Mouse (Mus musculus): Measurements from ENCODE around the gene Wnk2. TPM values are rescaled to one million over a fixed set of nuclear protein-coding genes. Genes with fewer than 3 reads are reported as not detected.

The Wnk2 gene
- polyA plus RNA-seq, 1 experiment from 2014 or later: 1.4 TPM

DNA sequence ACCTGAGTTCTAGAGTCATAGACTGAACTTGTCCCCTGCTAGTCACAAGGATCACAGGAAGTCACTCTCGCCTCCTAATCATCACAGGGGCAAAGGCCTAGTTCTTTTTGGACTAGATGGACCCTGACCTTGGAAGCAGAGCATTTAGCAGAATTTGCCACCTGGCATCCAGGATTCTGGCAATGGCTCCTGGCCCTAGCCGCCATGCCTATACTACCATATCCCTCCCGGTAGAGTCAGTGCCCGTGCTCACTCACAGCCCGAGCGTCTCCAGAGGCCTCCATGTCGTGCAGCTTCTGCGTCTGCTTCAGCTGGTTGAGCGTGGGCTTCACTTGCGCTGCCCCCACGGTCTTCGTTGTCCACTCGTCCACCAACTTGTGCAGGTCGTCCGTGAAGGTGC, 105.4 kb downstream of the Wnk2 start:
- Histone ChIP-seq H3K4me3 (no peak overlapping the region), H3K4me1 (replicated peaks) (peaks cover 18% of the 10 kb centered on the region), H3K27me3 (replicated peaks) (no peaks in the 10 kb centered on the region), H3K4me2 (no peak overlapping the region), H3K9ac (no peak overlapping the region), H3K27ac (ENCODE audit: poor library complexity, severe bottlenecking) (no peak overlapping the region), H3K9me3 (replicated peaks) (no peaks in the 10 kb centered on the region), H3K36me3 (no peaks in the 10 kb centered on the region)
- 88% methylated on average over 15 of the region's 15 CpGs for WGBS
- no peak for ATAC-seq (ENCODE audit: insufficient number of reproducible peaks, low FRiP score)

DNA sequence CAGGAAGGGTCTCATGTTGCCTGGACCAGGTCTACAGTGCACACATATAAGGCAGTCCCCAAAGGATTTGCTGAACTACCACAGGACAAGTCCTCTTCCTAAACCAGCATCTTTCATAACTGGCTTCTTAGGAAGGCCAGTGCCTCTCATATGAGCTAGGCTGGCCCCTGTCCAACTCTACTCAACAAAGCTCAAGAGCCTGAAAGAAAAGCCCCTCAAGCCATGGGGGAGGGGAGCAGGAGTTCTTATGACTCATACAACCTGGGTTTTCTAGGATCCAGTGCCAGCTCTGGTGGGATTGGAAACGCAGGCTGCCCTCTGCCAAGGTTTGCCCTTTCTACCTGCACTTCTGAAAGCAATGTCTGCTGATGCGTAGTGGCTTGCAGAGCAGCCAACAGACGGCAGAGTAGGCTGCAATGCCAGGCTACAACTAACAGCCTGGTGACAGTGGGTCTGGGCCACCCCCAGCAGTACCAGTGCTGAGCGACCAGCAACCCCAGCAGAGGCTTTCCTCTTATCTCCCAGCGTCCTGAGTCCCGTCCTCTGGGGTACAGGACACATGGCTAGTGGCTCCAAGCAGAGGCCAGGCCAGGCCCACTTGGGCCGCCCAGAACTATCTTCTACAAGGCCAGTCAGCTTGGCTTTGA, 110.8 kb downstream of the Wnk2 start:
- ATAC-seq (ENCODE audit: insufficient number of reproducible peaks, low FRiP score): 0 out of 2 replicates have a peak, but pooled peaks have one; percentile 29
- H3K27ac ChIP-seq (ENCODE audit: poor library complexity, severe bottlenecking): peak overlapping the region; percentile 19; the same call in 1 of the 2 replicates
- H3K9ac ChIP-seq: no peak overlapping the region
- WGBS: 44% methylated on average over 7 of the region's 7 CpGs
- H3K9me3 ChIP-seq (replicated peaks): no peaks in the 10 kb centered on the region
- no peak overlapping the region for H3K4me3 ChIP-seq
- H3K4me1 ChIP-seq (replicated peaks): peaks cover 28% of the 10 kb centered on the region
- no peaks in the 10 kb centered on the region for H3K27me3 ChIP-seq (replicated peaks)
- H3K4me2 ChIP-seq: no peak overlapping the region
- no peaks in the 10 kb centered on the region for H3K36me3 ChIP-seq

DNA sequence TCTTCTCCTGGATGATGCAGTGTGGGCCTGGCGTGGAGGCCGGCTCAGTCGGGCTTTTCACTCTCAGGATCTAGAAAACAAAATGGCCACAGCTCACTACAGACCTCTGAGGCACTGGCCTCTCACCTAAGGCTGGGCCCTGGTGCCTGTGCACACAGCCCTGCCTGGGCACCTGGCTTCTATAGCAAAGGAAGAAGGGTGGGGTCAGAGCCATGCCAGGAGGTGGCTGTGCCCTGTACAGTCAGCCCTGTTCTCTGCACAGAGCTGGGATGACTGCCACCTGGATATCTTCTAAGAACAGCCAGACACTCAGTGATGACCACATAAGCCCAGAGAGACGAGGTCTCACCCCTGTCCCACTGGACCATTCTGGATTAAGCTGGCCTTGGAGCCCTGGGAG, 111.4 kb downstream of the Wnk2 start:
- Histone ChIP-seq H3K9ac (no peak overlapping the region), H3K27me3 (replicated peaks) (no peaks in the 10 kb centered on the region), H3K4me2 (no peak overlapping the region), H3K4me3 (no peak overlapping the region), H3K27ac (ENCODE audit: poor library complexity, severe bottlenecking) (peak overlapping the region; percentile 1; the same call in 1 of the 2 replicates), H3K9me3 (replicated peaks) (peaks cover 2% of the 10 kb centered on the region; the same call in 1 of the 2 replicates), H3K4me1 (replicated peaks) (peaks cover 28% of the 10 kb centered on the region), H3K36me3 (no peaks in the 10 kb centered on the region)
- 78% methylated on average over 4 of the region's 4 CpGs for WGBS
- ATAC-seq (ENCODE audit: insufficient number of reproducible peaks, low FRiP score): no peak

DNA sequence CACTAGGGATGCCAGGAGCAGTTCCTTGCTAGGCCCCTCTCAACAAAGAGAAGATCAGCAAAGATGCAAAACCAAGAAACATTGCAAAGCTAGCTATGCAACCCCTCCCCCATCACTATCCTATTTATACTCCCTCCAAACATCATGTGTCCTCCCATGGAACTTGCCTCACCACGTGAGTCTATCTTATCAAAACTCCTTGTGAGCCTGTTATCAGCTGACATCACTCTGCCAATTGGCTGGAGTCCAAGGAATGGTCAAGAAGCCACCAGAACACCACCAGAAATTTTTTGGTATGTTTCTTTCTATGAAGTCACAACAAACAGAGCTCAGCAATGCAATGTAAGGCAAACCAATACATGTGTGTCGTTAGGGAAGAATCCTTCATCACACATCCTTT, 116.8 kb downstream of the Wnk2 start:
- peaks cover 7% of the 10 kb centered on the region for H3K9me3 ChIP-seq (replicated peaks)
- no peak overlapping the region for H3K4me2 ChIP-seq
- WGBS: 46% methylated on average over 2 of the region's 2 CpGs
- H3K4me3 ChIP-seq: no peak overlapping the region
- H3K9ac ChIP-seq: no peak overlapping the region
- peaks cover 11% of the 10 kb centered on the region for H3K4me1 ChIP-seq (replicated peaks)
- ATAC-seq (ENCODE audit: insufficient number of reproducible peaks, low FRiP score): no peak
- no peaks in the 10 kb centered on the region for H3K27me3 ChIP-seq (replicated peaks)
- H3K36me3 ChIP-seq: no peaks in the 10 kb centered on the region
- no peak overlapping the region for H3K27ac ChIP-seq (ENCODE audit: poor library complexity, severe bottlenecking)

GRCm38 (mm10) chr13:49028757-49029539, 118.9 kb downstream of the Wnk2 start:
- Histone ChIP-seq H3K27me3 (replicated peaks) (no peaks in the 10 kb centered on the region), H3K4me1 (replicated peaks) (peaks cover 19% of the 10 kb centered on the region), H3K4me3 (no peak overlapping the region), H3K27ac (ENCODE audit: poor library complexity, severe bottlenecking) (no peak overlapping the region), H3K36me3 (no peaks in the 10 kb centered on the region), H3K9me3 (replicated peaks) (peaks cover 7% of the 10 kb centered on the region), H3K4me2 (no peak overlapping the region), H3K9ac (no peak overlapping the region)
- no peak for ATAC-seq (ENCODE audit: insufficient number of reproducible peaks, low FRiP score)
- 51% methylated on average over 8 of the region's 8 CpGs for WGBS

- Histone ChIP-seq H3K4me3 (no peak overlapping the region), H3K27me3 (replicated peaks) (no peaks in the 10 kb centered on the region), H3K4me1 (replicated peaks) (peaks cover 19% of the 10 kb centered on the region), H3K9me3 (replicated peaks) (peaks cover 7% of the 10 kb centered on the region), H3K36me3 (no peaks in the 10 kb centered on the region), H3K4me2 (no peak overlapping the region), H3K27ac (ENCODE audit: poor library complexity, severe bottlenecking) (no peak overlapping the region), H3K9ac (no peak overlapping the region)
- no peak for ATAC-seq (ENCODE audit: insufficient number of reproducible peaks, low FRiP score)
- 81% methylated on average over 8 of the region's 8 CpGs for WGBS
Measured at GRCm38 (mm10) chr13:49027057-49027456, 120.8 kb downstream of the Wnk2 start.

DNA sequence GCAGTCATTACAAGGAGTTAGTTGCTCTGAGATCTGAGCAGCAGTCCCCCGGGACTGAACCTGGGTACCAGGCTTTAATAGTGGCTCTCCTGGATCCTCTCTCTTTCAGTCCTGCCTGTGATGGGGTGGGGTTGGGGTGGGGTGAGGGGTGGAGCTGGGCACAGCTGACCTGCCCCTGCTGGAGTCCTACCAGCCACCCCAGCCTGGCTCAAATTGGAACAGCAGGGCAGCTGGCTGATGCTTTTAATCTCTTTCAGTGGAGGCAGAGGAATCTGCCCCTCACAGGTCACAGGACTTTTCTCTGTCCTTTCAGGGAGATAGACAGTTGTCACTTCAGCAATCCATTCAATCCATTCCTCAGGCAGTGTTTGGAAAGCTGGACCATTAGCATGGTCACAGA, 122.3 kb downstream of the Wnk2 start:
- H3K27me3 ChIP-seq (replicated peaks): no peaks in the 10 kb centered on the region
- WGBS: 11% methylated on average over 1 of the region's 1 CpGs
- no peak overlapping the region for H3K4me2 ChIP-seq
- H3K4me1 ChIP-seq (replicated peaks): peaks cover 19% of the 10 kb centered on the region
- no peak overlapping the region for H3K27ac ChIP-seq (ENCODE audit: poor library complexity, severe bottlenecking)
- no peaks in the 10 kb centered on the region for H3K36me3 ChIP-seq
- ATAC-seq (ENCODE audit: insufficient number of reproducible peaks, low FRiP score): no peak
- no peak overlapping the region for H3K4me3 ChIP-seq
- no peak overlapping the region for H3K9ac ChIP-seq
- no peaks in the 10 kb centered on the region for H3K9me3 ChIP-seq (replicated peaks)

GRCm38 (mm10) chr13:49024763-49025162, 123.1 kb downstream of the Wnk2 start:
- H3K4me1 ChIP-seq (replicated peaks): peaks cover 25% of the 10 kb centered on the region
- H3K27me3 ChIP-seq (replicated peaks): no peaks in the 10 kb centered on the region
- no peak overlapping the region for H3K4me3 ChIP-seq
- no peak overlapping the region for H3K9ac ChIP-seq
- H3K36me3 ChIP-seq: no peaks in the 10 kb centered on the region
- ATAC-seq (ENCODE audit: insufficient number of reproducible peaks, low FRiP score): peak; percentile 54
- WGBS: 11% methylated on average over 12 of the region's 12 CpGs
- H3K9me3 ChIP-seq (replicated peaks): no peaks in the 10 kb centered on the region
- no peak overlapping the region for H3K27ac ChIP-seq (ENCODE audit: poor library complexity, severe bottlenecking)
- H3K4me2 ChIP-seq: peak overlapping the region; percentile 38

GRCm38 (mm10) chr13:49021693-49022092, 126.1 kb downstream of the Wnk2 start:
- Histone ChIP-seq H3K36me3 (no peaks in the 10 kb centered on the region), H3K4me2 (no peak overlapping the region), H3K4me1 (replicated peaks) (peaks cover 14% of the 10 kb centered on the region), H3K27ac (ENCODE audit: poor library complexity, severe bottlenecking) (no peak overlapping the region), H3K9ac (no peak overlapping the region), H3K4me3 (no peak overlapping the region), H3K27me3 (replicated peaks) (no peaks in the 10 kb centered on the region), H3K9me3 (replicated peaks) (peaks cover 9% of the 10 kb centered on the region)
- WGBS: 46% methylated on average over 3 of the region's 3 CpGs
- no peak for ATAC-seq (ENCODE audit: insufficient number of reproducible peaks, low FRiP score)

GRCm38 (mm10) chr13:49020152-49020551, 127.7 kb downstream of the Wnk2 start:
- ATAC-seq (ENCODE audit: insufficient number of reproducible peaks, low FRiP score): peak; percentile 79
- Histone ChIP-seq H3K9me3 (replicated peaks) (peaks cover 9% of the 10 kb centered on the region), H3K27me3 (replicated peaks) (no peaks in the 10 kb centered on the region), H3K4me1 (replicated peaks) (peaks cover 25% of the 10 kb centered on the region), H3K27ac (ENCODE audit: poor library complexity, severe bottlenecking) (no peak overlapping the region), H3K4me2 (no peak overlapping the region), H3K36me3 (no peaks in the 10 kb centered on the region), H3K4me3 (no peak overlapping the region), H3K9ac (no peak overlapping the region)
- 59% methylated on average over 5 of the region's 5 CpGs for WGBS

DNA sequence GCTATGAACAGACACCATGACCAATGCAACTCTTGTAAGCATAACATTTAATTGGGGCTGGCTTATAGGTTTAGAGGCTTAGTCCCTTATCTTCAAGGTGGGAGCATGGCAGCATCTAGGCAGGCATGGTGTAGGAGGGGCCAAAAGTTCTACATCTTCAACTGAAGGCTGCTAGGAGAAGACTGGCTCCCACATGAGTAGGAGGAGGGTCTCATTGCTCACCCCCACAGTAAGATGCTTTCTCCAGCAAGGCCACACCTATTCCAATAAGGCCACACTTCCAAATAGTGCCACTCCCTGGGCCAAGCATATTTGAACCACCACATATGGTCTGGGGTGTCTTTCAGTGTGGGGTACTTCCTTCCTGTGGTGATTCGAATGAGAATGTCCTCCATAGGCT, 130.4 kb downstream of the Wnk2 start:
- H3K27me3 ChIP-seq (replicated peaks): no peaks in the 10 kb centered on the region
- no peak overlapping the region for H3K4me2 ChIP-seq
- no peak overlapping the region for H3K4me3 ChIP-seq
- no peaks in the 10 kb centered on the region for H3K36me3 ChIP-seq
- H3K9ac ChIP-seq: no peak overlapping the region
- ATAC-seq (ENCODE audit: insufficient number of reproducible peaks, low FRiP score): no peak
- H3K27ac ChIP-seq (ENCODE audit: poor library complexity, severe bottlenecking): no peak overlapping the region
- 92% methylated on average over 1 of the region's 1 CpGs for WGBS
- H3K9me3 ChIP-seq (replicated peaks): peaks cover 9% of the 10 kb centered on the region
- H3K4me1 ChIP-seq (replicated peaks): peaks cover 21% of the 10 kb centered on the region
